Mouse (Mus musculus) MEL (cell line): ENCODE results near the gene Chchd4.

ENCODE experiments used
- CTCF ChIP-seq, 3 experiments: IDR thresholded peaks in 2 of 3; conservative IDR thresholded peaks in 1 of 3; 2 replicates each; pipeline ENCODE4 v1.5.1; 2011 to 2012; ENCODE audit warnings: low read length in 3 of 3, low read depth in 2 of 3, mild to moderate bottlenecking in 2 of 3, improper control_type of control experiment in 1 of 3, inconsistent platforms in 1 of 3, mixed read lengths in 1 of 3, moderate library complexity in 1 of 3; ENCODE audit not compliant: control insufficient read depth in 1 of 3, insufficient read depth in 1 of 3, poor library complexity in 1 of 3, severe bottlenecking in 1 of 3
- KAT2A ChIP-seq: conservative IDR thresholded peaks from 2 replicates; pipeline ENCODE4 v1.6.1; 2012; ENCODE audit warnings: low read depth, low read length, improper control_type of control experiment, inconsistent platforms
- MAZ ChIP-seq: IDR thresholded peaks from 2 replicates; pipeline ENCODE4 v1.6.1; 2012; ENCODE audit warnings: low read depth, mild to moderate bottlenecking, inconsistent platforms, low read length, improper control_type of control experiment

DNA sequence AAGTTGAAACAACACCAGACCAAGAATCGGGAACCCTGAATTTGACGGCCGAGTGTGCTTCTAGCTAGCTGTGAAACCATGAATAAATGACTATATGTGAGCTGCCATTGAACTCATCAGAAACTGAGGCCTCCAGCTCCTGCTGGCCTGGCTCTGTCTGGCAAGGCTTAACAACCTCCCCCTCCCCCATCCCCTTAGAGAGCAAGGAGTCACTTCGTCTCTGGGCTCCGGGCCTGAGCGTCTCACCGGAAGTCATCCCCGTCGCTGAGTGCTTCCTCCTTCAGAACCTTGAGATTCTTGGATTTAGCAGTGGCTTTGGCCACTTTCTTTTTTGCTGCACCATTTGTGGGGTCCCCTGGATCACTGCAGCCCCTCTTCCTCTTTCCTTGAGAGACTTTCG lies 36.9 kb upstream of the Chchd4 start:
- TF ChIP-seq CTCF (IDR thresholded peaks at IDR 0.05 in 2 of 3, conservative IDR thresholded peaks at IDR 0.05 in 1 of 3; ENCODE audit: control insufficient read depth in 1 of 3, insufficient read depth in 1 of 3, low read depth in 2 of 3, low read length in 3 of 3, poor library complexity in 1 of 3, severe bottlenecking in 1 of 3) (no peak), MAZ (no peak), KAT2A (no peak)
